Mouse (Mus musculus): Measurements from ENCODE around the gene Slc17a4. TPM values are rescaled to one million over a fixed set of nuclear protein-coding genes. Genes with fewer than 3 reads are reported as not detected.

Gene Slc17a4
- polyA plus RNA-seq, 1 experiment from 2014 or later: not detected

- no peak overlapping the region for H3K27ac ChIP-seq
- H3K4me1 ChIP-seq (replicated peaks): no peaks in the 10 kb centered on the region
- H3K36me3 ChIP-seq: no peaks in the 10 kb centered on the region
- H3K9ac ChIP-seq: no peak overlapping the region
- no peaks in the 10 kb centered on the region for H3K27me3 ChIP-seq
- no peak for ATAC-seq (replicated peaks; ENCODE audit: insufficient number of reproducible peaks, insufficient read depth, low FRiP score, low read depth)
- H3K4me2 ChIP-seq: no peak overlapping the region
- 59% methylated on average over 6 of the region's 6 CpGs for WGBS
- no peak overlapping the region for H3K4me3 ChIP-seq
- H3K9me3 ChIP-seq (replicated peaks): no peaks in the 10 kb centered on the region
Observed at GRCm38 (mm10) chr13:23889011-23889605, 25.7 kb downstream of the Slc17a4 start.

- Histone ChIP-seq H3K9ac (no peak overlapping the region), H3K4me1 (replicated peaks) (no peaks in the 10 kb centered on the region), H3K36me3 (no peaks in the 10 kb centered on the region), H3K4me3 (no peak overlapping the region), H3K9me3 (replicated peaks) (no peaks in the 10 kb centered on the region), H3K4me2 (no peak overlapping the region), H3K27ac (no peak overlapping the region), H3K27me3 (no peaks in the 10 kb centered on the region)
- 75% methylated on average over 3 of the region's 3 CpGs for WGBS
- ATAC-seq (replicated peaks; ENCODE audit: insufficient number of reproducible peaks, insufficient read depth, low FRiP score, low read depth): no peak
Observed at GRCm38 (mm10) chr13:23887026-23887725, 27.6 kb downstream of the Slc17a4 start.

- no peaks in the 10 kb centered on the region for H3K4me1 ChIP-seq (replicated peaks)
- 22% methylated on average over 2 of the region's 2 CpGs for WGBS
- no peak overlapping the region for H3K4me3 ChIP-seq
- H3K36me3 ChIP-seq: no peaks in the 10 kb centered on the region
- no peak overlapping the region for H3K4me2 ChIP-seq
- H3K27ac ChIP-seq: no peak overlapping the region
- no peaks in the 10 kb centered on the region for H3K27me3 ChIP-seq
- no peak for ATAC-seq (replicated peaks; ENCODE audit: insufficient number of reproducible peaks, insufficient read depth, low FRiP score, low read depth)
- no peak overlapping the region for H3K9ac ChIP-seq
- H3K9me3 ChIP-seq (replicated peaks): no peaks in the 10 kb centered on the region
Observed at GRCm38 (mm10) chr13:23885540-23885939, 29.3 kb downstream of the Slc17a4 start.

DNA sequence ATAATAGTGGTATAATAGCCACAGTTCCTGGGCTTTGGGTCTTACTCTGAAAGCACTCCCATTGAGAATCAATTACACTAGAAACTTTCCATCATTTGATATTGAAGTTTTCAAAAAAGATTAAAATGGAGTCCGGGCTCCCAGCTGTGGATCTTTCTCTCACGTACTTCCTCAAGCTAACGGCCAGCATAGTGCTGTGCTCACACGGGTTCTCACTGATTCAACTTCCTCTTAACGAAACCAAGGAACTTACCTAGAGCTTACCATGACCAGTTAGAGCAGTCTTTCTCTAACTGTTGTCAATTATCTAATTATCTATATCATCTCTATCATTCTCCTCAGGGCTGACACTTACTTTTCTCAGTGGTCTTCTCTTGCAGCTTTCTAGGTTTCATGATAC is 35.2 kb downstream of the Slc17a4 start:
- H3K9me3 ChIP-seq (replicated peaks): no peaks in the 10 kb centered on the region
- ATAC-seq (replicated peaks; ENCODE audit: insufficient number of reproducible peaks, insufficient read depth, low FRiP score, low read depth): no peak
- no peak overlapping the region for H3K4me3 ChIP-seq
- no peak overlapping the region for H3K27ac ChIP-seq
- no peak overlapping the region for H3K9ac ChIP-seq
- 75% methylated on average over 5 of the region's 5 CpGs for WGBS
- no peak overlapping the region for H3K4me2 ChIP-seq
- no peaks in the 10 kb centered on the region for H3K4me1 ChIP-seq (replicated peaks)
- H3K27me3 ChIP-seq: no peaks in the 10 kb centered on the region
- no peaks in the 10 kb centered on the region for H3K36me3 ChIP-seq

DNA sequence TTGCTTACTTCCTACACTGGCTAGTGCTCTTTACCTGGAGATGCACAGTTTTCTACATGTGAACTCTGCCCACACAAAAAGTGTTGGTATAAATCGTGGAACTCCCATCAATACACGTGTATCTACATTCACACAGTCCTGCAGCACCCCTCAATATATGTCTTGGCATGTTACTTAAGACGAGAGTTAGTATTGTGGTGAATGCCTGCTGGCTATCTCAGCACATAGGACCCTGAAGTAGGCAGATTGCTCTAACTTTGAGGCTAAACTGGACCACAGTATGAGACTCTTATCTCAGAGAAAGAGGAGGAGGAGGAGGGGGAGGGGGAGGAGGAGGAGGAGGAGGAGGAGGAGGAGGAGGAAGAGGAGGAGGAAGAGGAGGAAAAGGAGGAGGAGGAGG is 35.7 kb downstream of the Slc17a4 start:
- H3K4me2 ChIP-seq: no peak overlapping the region
- no peaks in the 10 kb centered on the region for H3K36me3 ChIP-seq
- no peak overlapping the region for H3K4me3 ChIP-seq
- ATAC-seq (replicated peaks; ENCODE audit: insufficient number of reproducible peaks, insufficient read depth, low FRiP score, low read depth): no peak
- no peak overlapping the region for H3K27ac ChIP-seq
- H3K9me3 ChIP-seq (replicated peaks): no peaks in the 10 kb centered on the region
- H3K4me1 ChIP-seq (replicated peaks): no peaks in the 10 kb centered on the region
- H3K27me3 ChIP-seq: no peaks in the 10 kb centered on the region
- no peak overlapping the region for H3K9ac ChIP-seq
- WGBS: 64% methylated on average over 3 of the region's 3 CpGs

DNA sequence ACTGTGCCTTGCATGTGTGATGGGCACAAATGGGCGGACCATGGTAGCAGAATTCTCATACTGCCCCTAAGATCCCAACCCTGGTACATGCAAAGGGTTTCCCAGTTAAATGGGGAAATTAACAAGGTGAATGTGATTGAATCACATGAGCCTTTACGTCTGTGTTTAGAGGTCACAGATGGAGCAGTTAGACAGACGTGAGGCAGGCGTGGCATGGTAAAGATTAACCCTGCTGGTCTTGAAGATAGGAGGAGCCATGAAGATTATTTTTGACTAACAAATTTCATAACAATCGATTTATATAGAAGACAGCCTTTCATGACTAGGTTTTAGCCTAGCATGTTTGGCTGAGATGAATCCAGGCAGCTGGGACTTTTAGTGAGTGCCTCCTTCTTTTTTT is 41.7 kb downstream of the Slc17a4 start:
- ATAC-seq (replicated peaks; ENCODE audit: insufficient number of reproducible peaks, insufficient read depth, low FRiP score, low read depth): no peak
- Histone ChIP-seq H3K27ac (no peak overlapping the region), H3K4me2 (no peak overlapping the region), H3K9ac (no peak overlapping the region), H3K36me3 (no peaks in the 10 kb centered on the region), H3K9me3 (replicated peaks) (no peaks in the 10 kb centered on the region), H3K4me3 (no peak overlapping the region), H3K4me1 (replicated peaks) (no peaks in the 10 kb centered on the region), H3K27me3 (no peaks in the 10 kb centered on the region)
- 78% methylated on average over 5 of the region's 5 CpGs for WGBS

DNA sequence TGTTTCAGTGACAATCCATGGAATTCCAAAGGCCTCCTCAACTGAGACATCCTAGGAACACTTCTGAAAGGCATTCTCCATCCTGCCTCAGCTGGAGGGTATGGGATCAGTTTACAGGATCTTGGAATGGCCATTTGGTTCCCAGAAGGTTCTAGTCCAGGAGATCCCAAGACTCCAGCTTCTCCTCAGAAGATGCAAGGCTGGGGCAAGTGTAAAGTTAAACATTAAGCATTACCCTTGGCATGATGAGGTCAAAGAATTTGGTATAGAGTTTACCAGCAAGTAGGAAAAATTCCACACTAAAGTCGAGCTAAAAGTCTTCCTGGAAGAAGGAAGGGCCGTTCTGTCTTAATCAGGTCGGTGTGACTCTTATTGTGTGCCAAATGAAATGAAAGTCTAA is 44.8 kb downstream of the Slc17a4 start:
- Histone ChIP-seq H3K36me3 (no peaks in the 10 kb centered on the region), H3K4me2 (no peak overlapping the region), H3K4me3 (no peak overlapping the region)

DNA sequence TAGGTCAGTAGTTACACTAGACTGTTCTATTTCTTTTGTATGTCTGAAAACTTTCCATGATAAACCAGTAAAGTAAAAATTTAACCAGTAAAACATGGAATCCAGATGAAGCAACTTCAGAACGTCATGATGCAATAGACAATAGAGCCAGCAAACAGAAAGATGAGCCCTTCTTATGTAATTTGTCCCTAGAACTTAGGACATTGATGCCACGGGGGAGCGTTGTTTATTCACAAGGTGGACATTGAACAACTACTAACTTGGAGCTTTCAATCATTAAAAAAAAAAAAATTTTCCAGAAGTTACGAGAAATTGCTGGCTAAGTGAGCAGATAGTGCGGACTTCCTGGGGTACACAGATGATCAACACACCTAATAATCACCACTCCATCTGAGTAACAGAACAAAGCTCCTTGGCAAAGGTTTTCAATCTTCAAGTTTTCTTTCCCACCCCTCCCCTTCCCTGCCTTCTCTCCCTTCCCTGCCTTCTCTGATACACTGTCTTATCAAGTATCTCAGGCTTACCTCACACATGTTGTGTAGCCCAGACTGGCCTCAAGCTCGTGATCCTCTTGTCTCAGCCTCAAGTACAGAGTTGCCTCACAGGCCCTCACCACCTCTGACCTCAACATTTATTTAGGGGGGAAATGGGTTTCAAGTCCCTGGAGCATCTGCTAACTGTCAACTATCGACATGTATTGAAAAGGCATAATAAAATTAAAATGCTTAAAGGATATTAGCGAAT is 45.8 kb downstream of the Slc17a4 start:
- no peaks in the 10 kb centered on the region for H3K9me3 ChIP-seq (replicated peaks)
- ATAC-seq (replicated peaks; ENCODE audit: insufficient number of reproducible peaks, insufficient read depth, low FRiP score, low read depth): no peak
- no peak overlapping the region for H3K27ac ChIP-seq
- peaks cover 8% of the 10 kb centered on the region for H3K4me1 ChIP-seq (replicated peaks)
- no peak overlapping the region for H3K9ac ChIP-seq
- no peaks in the 10 kb centered on the region for H3K27me3 ChIP-seq
- H3K4me3 ChIP-seq: no peak overlapping the region
- H3K36me3 ChIP-seq: no peaks in the 10 kb centered on the region
- no peak overlapping the region for H3K4me2 ChIP-seq
- 74% methylated on average over 8 of the region's 8 CpGs for WGBS

More for the DNA sequence above, 44.8 kb downstream of the Slc17a4 start:
- no peaks in the 10 kb centered on the region for H3K27me3 ChIP-seq
- peaks cover 8% of the 10 kb centered on the region; the same call in 1 of the 2 replicates for H3K4me1 ChIP-seq (replicated peaks)
- WGBS: 75% methylated on average over 3 of the region's 3 CpGs
- no peak overlapping the region for H3K9ac ChIP-seq
- H3K27ac ChIP-seq: no peak overlapping the region
- ATAC-seq (replicated peaks; ENCODE audit: insufficient number of reproducible peaks, insufficient read depth, low FRiP score, low read depth): no peak
- no peaks in the 10 kb centered on the region for H3K9me3 ChIP-seq (replicated peaks)

GRCm38 (mm10) chr13:23867405-23867804 is 47.4 kb downstream of the Slc17a4 start, which contains the start of gene Slc17a1:
Gene Slc17a1, plus strand, starts transcription at chr13:23867750.
- Histone ChIP-seq H3K4me3 (no peak within 1 kb of the TSS), H3K4me1 (replicated peaks) (peaks cover 8% of the 10 kb centered on the region), H3K27ac (no peak within 1 kb of the TSS), H3K9ac (no peak within 1 kb of the TSS), H3K27me3 (no peaks in the 10 kb centered on the region), H3K9me3 (replicated peaks) (no peaks in the 10 kb centered on the region), H3K4me2 (no peak within 1 kb of the TSS), H3K36me3 (no peaks in the 10 kb centered on the region)
- ATAC-seq (replicated peaks; ENCODE audit: insufficient number of reproducible peaks, insufficient read depth, low FRiP score, low read depth): no peak
- WGBS: 74% methylated on average over 7 of the region's 7 CpGs

- ATAC-seq (replicated peaks; ENCODE audit: insufficient number of reproducible peaks, insufficient read depth, low FRiP score, low read depth): no peak
- 76% methylated on average over 6 of the region's 6 CpGs for WGBS
- no peaks in the 10 kb centered on the region for H3K9me3 ChIP-seq (replicated peaks)
Observed at GRCm38 (mm10) chr13:23867000-23867399, 47.8 kb downstream of the Slc17a4 start.

GRCm38 (mm10) chr13:23866086-23866710 is 48.6 kb downstream of the Slc17a4 start:
- H3K27ac ChIP-seq: peak overlapping the region; percentile 31
- ATAC-seq (replicated peaks; ENCODE audit: insufficient number of reproducible peaks, insufficient read depth, low FRiP score, low read depth): peak; percentile 60; the same call in 1 of the 2 replicates
- H3K9ac ChIP-seq: no peak overlapping the region; the same call in 1 of the 2 replicates

More at GRCm38 (mm10) chr13:23867000-23867399, 47.8 kb downstream of the Slc17a4 start:
- H3K4me1 ChIP-seq (replicated peaks): peaks cover 8% of the 10 kb centered on the region
- H3K9ac ChIP-seq: no peak overlapping the region
- no peak overlapping the region for H3K4me3 ChIP-seq
- no peaks in the 10 kb centered on the region for H3K27me3 ChIP-seq
- H3K4me2 ChIP-seq: no peak overlapping the region
- H3K27ac ChIP-seq: no peak overlapping the region
- H3K36me3 ChIP-seq: no peaks in the 10 kb centered on the region

More at GRCm38 (mm10) chr13:23866086-23866710, 48.6 kb downstream of the Slc17a4 start:
- Histone ChIP-seq H3K4me1 (replicated peaks) (peaks cover 8% of the 10 kb centered on the region), H3K36me3 (no peaks in the 10 kb centered on the region), H3K4me3 (no peak overlapping the region), H3K4me2 (no peak overlapping the region), H3K27me3 (no peaks in the 10 kb centered on the region), H3K9me3 (replicated peaks) (no peaks in the 10 kb centered on the region)
- WGBS: 57% methylated on average over 9 of the region's 9 CpGs

All from heart, embryonic 15.5 days (tissue).